12 mouse cellular contexts compared by ENCODE assay signal in genomic region chr13:27031101-27031852, GRCm38 (mm10). TPM values are rescaled to one million over a fixed set of nuclear protein-coding genes. Genes with fewer than 3 reads are reported as not detected.
DNase-seq lines count a peak whose midpoint lies in the region; ATAC-seq lines count a peak whose summit lies in the region.
"Had no signal": no experiment of that assay in that cellular context is flagged by ENCODE, and none has a peak within 500 bp of the region (broad histone marks: within the 10 kb centered on the region; RNA-seq: fewer than 3 reads in every experiment).

No protein-coding gene starts in this region.

- no peak overlapping the region for H3K4me3 ChIP-seq in forebrain, embryonic 11.5 days (ENCODE audit: low read depth, low read length)
- no peak overlapping the region for H3K4me3 ChIP-seq in forebrain, embryonic 13.5 days
- H3K4me3 ChIP-seq in neural tube, embryonic 15.5 days (replicated peaks) = no peak overlapping the region
- H3K4me3 ChIP-seq in limb, embryonic 13.5 days = no peak overlapping the region
- no peak overlapping the region for H3K4me3 ChIP-seq in stomach, embryonic 16.5 days (replicated peaks; ENCODE audit: low read length)
- H3K4me3 ChIP-seq: heart, embryonic 15.5 days had no signal

- H3K27me3 ChIP-seq in forebrain, embryonic 11.5 days (ENCODE audit: control insufficient read depth, insufficient read depth, low read length) = no peaks in the 10 kb centered on the region
- H3K27me3 ChIP-seq in forebrain, embryonic 13.5 days = no peaks in the 10 kb centered on the region
- H3K27me3 ChIP-seq in neural tube, embryonic 15.5 days (replicated peaks) = no peaks in the 10 kb centered on the region
- no peaks in the 10 kb centered on the region for H3K27me3 ChIP-seq in limb, embryonic 13.5 days
- H3K27me3 ChIP-seq in stomach, embryonic 16.5 days (ENCODE audit: control insufficient read depth, insufficient read depth, low read length) = no peaks in the 10 kb centered on the region
- H3K27me3 ChIP-seq: heart, embryonic 15.5 days had no signal

- ATAC-seq in forebrain, embryonic 11.5 days (replicated peaks; ENCODE audit: low FRiP score) = peak; percentile 39; the same call in 1 of the 2 replicates
- no peak for ATAC-seq in forebrain, embryonic 13.5 days
- no peak for ATAC-seq in neural tube, embryonic 15.5 days (ENCODE audit: low FRiP score)
- 0 out of 2 replicates have a peak, but pooled peaks have one; percentile 36 for ATAC-seq in limb, embryonic 13.5 days (ENCODE audit: low FRiP score, low read depth)
- ATAC-seq in stomach, embryonic 16.5 days (ENCODE audit: insufficient read depth, low FRiP score) = peak; percentile 58; the same call in 1 of the 2 replicates

- H3K36me3 ChIP-seq in forebrain, embryonic 11.5 days (ENCODE audit: control insufficient read depth, insufficient read depth, low read length) = no peaks in the 10 kb centered on the region
- H3K36me3 ChIP-seq in forebrain, embryonic 13.5 days (ENCODE audit: poor library complexity, severe bottlenecking) = no peaks in the 10 kb centered on the region
- H3K36me3 ChIP-seq in neural tube, embryonic 15.5 days = no peaks in the 10 kb centered on the region
- H3K36me3 ChIP-seq in limb, embryonic 13.5 days = no peaks in the 10 kb centered on the region
- no peaks in the 10 kb centered on the region for H3K36me3 ChIP-seq in stomach, embryonic 16.5 days (ENCODE audit: control insufficient read depth, insufficient read depth, low read length)
- H3K36me3 ChIP-seq: heart, embryonic 15.5 days had no signal

- H3K4me2 ChIP-seq in forebrain, embryonic 11.5 days (ENCODE audit: low read depth, low read length, severe bottlenecking) = no peak overlapping the region
- no peak overlapping the region for H3K4me2 ChIP-seq in forebrain, embryonic 13.5 days
- no peak overlapping the region for H3K4me2 ChIP-seq in neural tube, embryonic 15.5 days
- H3K4me2 ChIP-seq in limb, embryonic 13.5 days (replicated peaks) = no peak overlapping the region
- H3K4me2 ChIP-seq in stomach, embryonic 16.5 days (ENCODE audit: low read depth, low read length) = no peak overlapping the region
- H3K4me2 ChIP-seq: heart, embryonic 15.5 days had no signal

- 13% methylated on average over 4 of the region's 4 CpGs for WGBS in forebrain, embryonic 11.5 days
- 15% methylated on average over 4 of the region's 4 CpGs for WGBS in forebrain, embryonic 13.5 days
- WGBS in neural tube, embryonic 15.5 days = 18% methylated on average over 4 of the region's 4 CpGs
- 15% methylated on average over 4 of the region's 4 CpGs for WGBS in limb, embryonic 13.5 days
- WGBS in stomach, embryonic 16.5 days = 29% methylated on average over 4 of the region's 4 CpGs

- peak; percentile 51 for DNase-seq in forebrain, embryonic 11.5 days (ENCODE audit: low spot score)
- peak; percentile 17 for DNase-seq in neural tube, embryonic 10.5 days (ENCODE audit: extremely low spot score, low spot score)
- DNase-seq in layer of hippocampus, postnatal 25 days (ENCODE audit: extremely low spot score in 1 of 2, low spot score in 1 of 2) = no peak
- no peak for DNase-seq in urinary bladder, adult 2 months (ENCODE audit: low spot score)
- DNase-seq: lung, postnatal 14 days had no signal

- H3K27ac ChIP-seq in forebrain, embryonic 11.5 days (ENCODE audit: low read depth, low read length) = no peak overlapping the region
- no peak overlapping the region for H3K27ac ChIP-seq in forebrain, embryonic 13.5 days
- H3K27ac ChIP-seq in neural tube, embryonic 15.5 days (replicated peaks) = no peak overlapping the region
- H3K27ac ChIP-seq in limb, embryonic 13.5 days = peak overlapping the region; percentile 16; the same call in 1 of the 2 replicates
- H3K27ac ChIP-seq in stomach, embryonic 16.5 days (ENCODE audit: low read length) = peak overlapping the region; percentile 76

- H3K9ac ChIP-seq in forebrain, embryonic 11.5 days (ENCODE audit: low read length) = no peak overlapping the region
- no peak overlapping the region for H3K9ac ChIP-seq in forebrain, embryonic 13.5 days
- no peak overlapping the region for H3K9ac ChIP-seq in neural tube, embryonic 15.5 days (replicated peaks)
- H3K9ac ChIP-seq in limb, embryonic 13.5 days = no peak overlapping the region
- no peak overlapping the region for H3K9ac ChIP-seq in stomach, embryonic 16.5 days (ENCODE audit: low read length)
- H3K9ac ChIP-seq: heart, embryonic 15.5 days had no signal

- no peaks in the 10 kb centered on the region for H3K9me3 ChIP-seq in forebrain, embryonic 11.5 days (ENCODE audit: control insufficient read depth, low read length)
- H3K9me3 ChIP-seq in forebrain, embryonic 13.5 days (replicated peaks) = no peaks in the 10 kb centered on the region
- H3K9me3 ChIP-seq in neural tube, embryonic 15.5 days (replicated peaks) = no peaks in the 10 kb centered on the region
- H3K9me3 ChIP-seq in limb, embryonic 13.5 days = no peaks in the 10 kb centered on the region
- H3K9me3 ChIP-seq in stomach, embryonic 16.5 days (replicated peaks; ENCODE audit: control insufficient read depth, low read length) = no peaks in the 10 kb centered on the region
- H3K9me3 ChIP-seq: heart, embryonic 15.5 days had no signal

- H3K4me1 ChIP-seq in forebrain, embryonic 11.5 days (replicated peaks; ENCODE audit: control insufficient read depth, insufficient read depth, low read length) = no peaks in the 10 kb centered on the region
- peaks cover 8% of the 10 kb centered on the region; the same call in 1 of the 2 replicates for H3K4me1 ChIP-seq in forebrain, embryonic 13.5 days
- H3K4me1 ChIP-seq in neural tube, embryonic 15.5 days = no peaks in the 10 kb centered on the region
- H3K4me1 ChIP-seq in limb, embryonic 13.5 days = peaks cover 16% of the 10 kb centered on the region
- H3K4me1 ChIP-seq in stomach, embryonic 16.5 days (ENCODE audit: control insufficient read depth, insufficient read depth, low read length) = peaks cover 6% of the 10 kb centered on the region
- H3K4me1 ChIP-seq: heart, embryonic 15.5 days had no signal

RNA-seq across cellular contexts. Expression of gene Prl, which starts 26.1 kb away (rescaled TPM):
- polyA plus RNA-seq in forebrain, embryonic 11.5 days (2014; fragmentation: Nextera tagmentation; extraction: Ambion mirVana) = not detected in 2 replicates
- not detected in 2 replicates for polyA plus RNA-seq in forebrain, embryonic 13.5 days (2015; fragmentation: Nextera tagmentation; extraction: Ambion mirVana)
- not detected in 2 replicates for polyA plus RNA-seq in neural tube, embryonic 15.5 days (2015; fragmentation: Nextera tagmentation; extraction: Ambion mirVana)
- not detected in 2 replicates for polyA plus RNA-seq in limb, embryonic 13.5 days (2015; fragmentation: Nextera tagmentation; extraction: Ambion mirVana)
- not detected in 2 replicates for polyA plus RNA-seq in stomach, embryonic 16.5 days (2015; fragmentation: Nextera tagmentation; extraction: Ambion mirVana)
- not detected for total RNA-seq in layer of hippocampus, postnatal 25 days (2021)
- polyA plus RNA-seq in urinary bladder, adult 2 months (2012; rRNA removed) = not detected in 2 replicates
- total RNA-seq: layer of hippocampus, postnatal 10 days had no signal
- polyA plus RNA-seq: heart, embryonic 15.5 days; neural tube, embryonic 14.5 days had no signal

Comparison
In these comparisons a context has a peak if more than half of its experiments do, and no peak if none do; other contexts are left out.
1. ATAC-seq: peak in forebrain, embryonic 11.5 days (single experiment), limb, embryonic 13.5 days (single experiment) and stomach, embryonic 16.5 days (single experiment); none in forebrain, embryonic 13.5 days (single experiment) and neural tube, embryonic 15.5 days (single experiment).
2. DNase-seq: peak in forebrain, embryonic 11.5 days (single experiment) and neural tube, embryonic 10.5 days (single experiment); none in layer of hippocampus, postnatal 25 days (0 of 2) and urinary bladder, adult 2 months (single experiment).
3. H3K27ac ChIP-seq: peak in limb, embryonic 13.5 days (single experiment) and stomach, embryonic 16.5 days (single experiment); none in forebrain, embryonic 11.5 days (single experiment), forebrain, embryonic 13.5 days (single experiment) and neural tube, embryonic 15.5 days (single experiment).